Comparison of ENCODE assay signal across 17 mouse cellular contexts in the genomic region with DNA sequence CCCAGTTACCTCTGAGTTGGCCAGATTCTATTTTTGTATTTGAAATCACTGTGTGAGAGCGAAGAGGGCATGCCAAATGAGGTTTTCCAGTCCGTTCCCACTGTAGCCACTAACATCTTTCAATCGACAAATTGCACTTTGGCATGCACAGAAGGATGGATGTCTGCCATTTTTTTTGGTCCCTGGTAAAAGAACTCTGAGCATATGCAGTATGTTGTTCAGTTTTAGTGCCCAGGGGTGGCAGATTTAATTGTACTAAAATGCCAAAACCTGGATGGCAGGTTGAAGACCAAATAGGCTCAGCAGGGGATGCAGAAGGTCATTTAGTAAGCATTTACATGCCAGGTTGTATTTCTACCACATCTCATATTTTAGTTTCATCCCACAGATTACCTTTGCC.
A peak's percentile ranks its signal among the peaks of the same experiment; 100 is the strongest.
DNase-seq lines count a peak whose midpoint lies in the region; ATAC-seq and TF ChIP-seq lines count a peak whose summit lies in the region.
"Had no signal": no experiment of that assay in that cellular context is flagged by ENCODE, and none has a peak within 500 bp of the region (broad histone marks: within the 10 kb centered on the region; RNA-seq: fewer than 3 reads in every experiment).

No protein-coding gene starts in this region.

- no peaks in the 10 kb centered on the region for H3K9me3 ChIP-seq in embryonic facial prominence, embryonic 14.5 days (ENCODE audit: control insufficient read depth, low read length)
- H3K9me3 ChIP-seq in embryonic facial prominence, embryonic 10.5 days = no peaks in the 10 kb centered on the region
- H3K9me3 ChIP-seq in midbrain, postnatal 0 days (ENCODE audit: low read length) = no peaks in the 10 kb centered on the region
- H3K9me3 ChIP-seq in midbrain, embryonic 11.5 days (ENCODE audit: control insufficient read depth, low read length) = no peaks in the 10 kb centered on the region
- H3K9me3 ChIP-seq in forebrain, embryonic 16.5 days (ENCODE audit: control insufficient read depth, low read length) = no peaks in the 10 kb centered on the region
- H3K9me3 ChIP-seq: embryonic facial prominence, embryonic 12.5 days; limb, embryonic 13.5 days; midbrain, embryonic 10.5 days; stomach, embryonic 15.5 days had no signal

- peak; percentile 19 for DNase-seq in embryonic facial prominence, embryonic 14.5 days (ENCODE audit: low spot score)
- no peak for DNase-seq in embryonic facial prominence, embryonic 10.5 days (ENCODE audit: low spot score)
- DNase-seq in midbrain, postnatal 0 days (ENCODE audit: low spot score) = peak; percentile 56
- DNase-seq in midbrain, embryonic 11.5 days (ENCODE audit: low spot score, missing footprints) = no peak
- no peak for DNase-seq in urinary bladder, postnatal 25 days (ENCODE audit: low spot score)
- no peak for DNase-seq in gastrocnemius, postnatal 4 days (ENCODE audit: low spot score in 2 of 2)
- no peak for DNase-seq in heart, adult 2 months
- DNase-seq: adrenal gland, postnatal 36 days; kidney, adult 9 months; right cerebral cortex, adult 18-20 months had no signal

- TF ChIP-seq EP300 in heart, adult 2 months (IDR thresholded peaks at IDR 0.05; ENCODE audit: insufficient read depth, low read depth, low read length) = no peak

- H3K4me1 ChIP-seq in embryonic facial prominence, embryonic 14.5 days (ENCODE audit: control insufficient read depth, insufficient read depth, low read length) = no peaks in the 10 kb centered on the region
- H3K4me1 ChIP-seq in embryonic facial prominence, embryonic 10.5 days = no peaks in the 10 kb centered on the region
- H3K4me1 ChIP-seq in midbrain, postnatal 0 days (ENCODE audit: insufficient read depth, low read length) = no peaks in the 10 kb centered on the region
- no peaks in the 10 kb centered on the region for H3K4me1 ChIP-seq in midbrain, embryonic 11.5 days (ENCODE audit: control insufficient read depth, insufficient read depth, low read length)
- peaks cover 2% of the 10 kb centered on the region; the same call in 1 of the 2 replicates for H3K4me1 ChIP-seq in forebrain, embryonic 16.5 days (replicated peaks; ENCODE audit: control insufficient read depth, insufficient read depth, low read length)
- H3K4me1 ChIP-seq in heart, adult 2 months (ENCODE audit: control insufficient read depth, insufficient read depth, low read length) = no peaks in the 10 kb centered on the region; the same call in 1 of the 2 replicates
- H3K4me1 ChIP-seq: embryonic facial prominence, embryonic 12.5 days; limb, embryonic 13.5 days; midbrain, embryonic 10.5 days; stomach, embryonic 15.5 days had no signal

- no peak for TF ChIP-seq CTCF in midbrain, postnatal 0 days (IDR thresholded peaks at IDR 0.05)
- no peak for TF ChIP-seq CTCF in heart, adult 2 months (IDR thresholded peaks at IDR 0.05)

- no peak overlapping the region for H3K9ac ChIP-seq in embryonic facial prominence, embryonic 14.5 days (ENCODE audit: low read depth, low read length)
- no peak overlapping the region for H3K9ac ChIP-seq in midbrain, postnatal 0 days (replicated peaks; ENCODE audit: low read length, poor library complexity, severe bottlenecking)
- no peak overlapping the region for H3K9ac ChIP-seq in midbrain, embryonic 11.5 days (ENCODE audit: low read length)
- no peak overlapping the region for H3K9ac ChIP-seq in forebrain, embryonic 16.5 days (replicated peaks; ENCODE audit: low read depth, low read length)
- no peak overlapping the region for H3K9ac ChIP-seq in heart, adult 2 months (ENCODE audit: low read depth, low read length)
- H3K9ac ChIP-seq: embryonic facial prominence, embryonic 12.5 days; limb, embryonic 13.5 days; stomach, embryonic 15.5 days had no signal

- WGBS in embryonic facial prominence, embryonic 14.5 days = 67% methylated on average over 3 of the region's 3 CpGs
- WGBS in embryonic facial prominence, embryonic 10.5 days = 83% methylated on average over 3 of the region's 3 CpGs
- WGBS in midbrain, postnatal 0 days = 71% methylated on average over 3 of the region's 3 CpGs
- WGBS in midbrain, embryonic 11.5 days = 92% methylated on average over 3 of the region's 3 CpGs
- 37% methylated on average over 3 of the region's 3 CpGs for WGBS in forebrain, embryonic 16.5 days
- 46% methylated on average over 3 of the region's 3 CpGs for WGBS in heart, adult 2 months

- intact Hi-C loops in heart, adult 2 months (cut with DNase I) = no loop called here

- no peak overlapping the region for H3K27ac ChIP-seq in embryonic facial prominence, embryonic 14.5 days (replicated peaks; ENCODE audit: low read depth, low read length)
- no peak overlapping the region for H3K27ac ChIP-seq in embryonic facial prominence, embryonic 10.5 days (replicated peaks)
- H3K27ac ChIP-seq in midbrain, postnatal 0 days (ENCODE audit: low read depth, low read length) = no peak overlapping the region
- H3K27ac ChIP-seq in midbrain, embryonic 11.5 days (ENCODE audit: low read depth, low read length) = no peak overlapping the region
- H3K27ac ChIP-seq in forebrain, embryonic 16.5 days (ENCODE audit: low read length) = no peak overlapping the region
- H3K27ac ChIP-seq in heart, adult 2 months = no peak overlapping the region
- H3K27ac ChIP-seq: embryonic facial prominence, embryonic 12.5 days; limb, embryonic 13.5 days; midbrain, embryonic 10.5 days; stomach, embryonic 15.5 days had no signal

- TF ChIP-seq POLR2A in heart, adult 2 months (IDR thresholded peaks at IDR 0.05; ENCODE audit: insufficient read depth, low read depth, low read length) = no peak

- H3K4me3 ChIP-seq in embryonic facial prominence, embryonic 14.5 days (ENCODE audit: low read depth, low read length) = no peak overlapping the region
- H3K4me3 ChIP-seq in embryonic facial prominence, embryonic 10.5 days = no peak overlapping the region
- H3K4me3 ChIP-seq in midbrain, postnatal 0 days (ENCODE audit: low read depth, low read length) = no peak overlapping the region
- no peak overlapping the region for H3K4me3 ChIP-seq in midbrain, embryonic 11.5 days (ENCODE audit: low read depth, low read length)
- H3K4me3 ChIP-seq in forebrain, embryonic 16.5 days (replicated peaks; ENCODE audit: low read length) = no peak overlapping the region
- no peak overlapping the region for H3K4me3 ChIP-seq in heart, adult 2 months
- H3K4me3 ChIP-seq: embryonic facial prominence, embryonic 12.5 days; limb, embryonic 13.5 days; midbrain, embryonic 10.5 days; myocyte; stomach, embryonic 15.5 days had no signal

- no peaks in the 10 kb centered on the region for H3K79me2 ChIP-seq in heart, adult 2 months (replicated peaks; ENCODE audit: control insufficient read depth, insufficient read depth, low read length)

- no peak for ATAC-seq in embryonic facial prominence, embryonic 14.5 days (ENCODE audit: low read depth)
- no peak for ATAC-seq in midbrain, postnatal 0 days (ENCODE audit: low FRiP score)
- ATAC-seq in midbrain, embryonic 11.5 days (ENCODE audit: low FRiP score) = no peak
- peak; percentile 84 for ATAC-seq in forebrain, embryonic 16.5 days

- no peak overlapping the region for H3K4me2 ChIP-seq in embryonic facial prominence, embryonic 14.5 days (ENCODE audit: low read depth, low read length)
- H3K4me2 ChIP-seq in midbrain, postnatal 0 days (ENCODE audit: low read depth, low read length, poor library complexity, severe bottlenecking) = no peak overlapping the region
- H3K4me2 ChIP-seq in midbrain, embryonic 11.5 days = no peak overlapping the region
- H3K4me2 ChIP-seq in forebrain, embryonic 16.5 days (ENCODE audit: low read length) = no peak overlapping the region
- H3K4me2 ChIP-seq: embryonic facial prominence, embryonic 12.5 days; heart, embryonic 11.5 days; limb, embryonic 13.5 days; stomach, embryonic 15.5 days had no signal

- H3K36me3 ChIP-seq in embryonic facial prominence, embryonic 14.5 days (ENCODE audit: control insufficient read depth, insufficient read depth, low read length) = no peaks in the 10 kb centered on the region
- H3K36me3 ChIP-seq in embryonic facial prominence, embryonic 10.5 days (replicated peaks) = no peaks in the 10 kb centered on the region
- H3K36me3 ChIP-seq in midbrain, postnatal 0 days (ENCODE audit: insufficient read depth, low read length) = no peaks in the 10 kb centered on the region
- H3K36me3 ChIP-seq in midbrain, embryonic 11.5 days (ENCODE audit: control insufficient read depth, insufficient read depth, low read length) = no peaks in the 10 kb centered on the region
- no peaks in the 10 kb centered on the region for H3K36me3 ChIP-seq in forebrain, embryonic 16.5 days (ENCODE audit: control insufficient read depth, insufficient read depth)
- no peaks in the 10 kb centered on the region for H3K36me3 ChIP-seq in heart, adult 2 months (ENCODE audit: control insufficient read depth, insufficient read depth, low read length)
- H3K36me3 ChIP-seq: embryonic facial prominence, embryonic 12.5 days; limb, embryonic 13.5 days; midbrain, embryonic 10.5 days; stomach, embryonic 15.5 days had no signal

- H3K27me3 ChIP-seq in embryonic facial prominence, embryonic 14.5 days (replicated peaks; ENCODE audit: control insufficient read depth, insufficient read depth, low read length) = no peaks in the 10 kb centered on the region
- H3K27me3 ChIP-seq in embryonic facial prominence, embryonic 10.5 days (replicated peaks; ENCODE audit: low read depth, poor library complexity, severe bottlenecking) = no peaks in the 10 kb centered on the region
- no peaks in the 10 kb centered on the region for H3K27me3 ChIP-seq in midbrain, postnatal 0 days (ENCODE audit: insufficient read depth, low read length)
- H3K27me3 ChIP-seq in midbrain, embryonic 11.5 days (ENCODE audit: control insufficient read depth, insufficient read depth, low read length) = no peaks in the 10 kb centered on the region
- H3K27me3 ChIP-seq in forebrain, embryonic 16.5 days (replicated peaks; ENCODE audit: control insufficient read depth, insufficient read depth, low read length) = no peaks in the 10 kb centered on the region
- H3K27me3 ChIP-seq in heart, adult 2 months (ENCODE audit: control insufficient read depth, insufficient read depth, low read length) = no peaks in the 10 kb centered on the region
- H3K27me3 ChIP-seq: embryonic facial prominence, embryonic 12.5 days; limb, embryonic 13.5 days; stomach, embryonic 15.5 days had no signal

Comparison
In these comparisons a context has a peak if more than half of its experiments do, and no peak if none do; other contexts are left out.
1. DNase-seq: peak in embryonic facial prominence, embryonic 14.5 days (single experiment) and midbrain, postnatal 0 days (single experiment); none in embryonic facial prominence, embryonic 10.5 days (single experiment), midbrain, embryonic 11.5 days (single experiment), urinary bladder, postnatal 25 days (single experiment), gastrocnemius, postnatal 4 days (0 of 2) and heart, adult 2 months (0 of 2).